Comparison of ENCODE assay signal across 24 mouse cellular contexts in the genomic region with DNA sequence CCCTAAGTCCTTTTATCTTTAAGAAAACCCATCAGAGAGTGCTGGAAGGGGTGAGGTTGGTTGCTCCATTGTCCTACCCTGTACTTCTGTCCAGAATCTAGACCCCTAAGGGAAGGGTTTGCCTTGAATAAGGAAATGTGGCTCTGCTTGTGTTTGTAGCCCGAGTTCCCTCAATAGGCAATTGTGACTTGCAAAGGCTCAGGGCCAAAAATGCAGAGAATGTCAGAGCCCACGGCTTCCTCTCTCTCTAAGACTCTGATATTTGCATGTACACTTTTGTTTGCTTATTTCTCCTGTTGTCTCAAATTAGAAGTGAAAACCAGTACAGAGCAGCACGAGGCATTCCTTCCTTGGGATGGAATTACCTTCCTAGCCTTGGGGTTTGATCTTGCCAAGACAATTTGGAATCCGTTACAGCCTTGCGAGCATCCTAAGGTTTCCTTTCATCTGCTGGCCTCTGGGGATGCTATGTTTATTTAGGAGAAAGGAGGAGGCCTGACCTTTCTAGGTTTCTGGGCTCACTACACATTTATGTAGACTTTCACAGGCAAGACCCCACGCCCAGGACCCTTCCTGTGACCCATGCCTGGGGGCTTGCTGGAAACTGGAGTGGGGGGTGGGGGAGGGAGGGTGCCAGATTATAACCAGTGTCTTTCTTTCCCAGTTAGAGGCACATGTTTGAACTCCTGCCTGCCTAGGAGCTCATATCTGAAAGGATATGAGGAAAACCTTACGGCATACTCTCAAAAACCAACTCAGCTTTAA.
DNase-seq lines count a peak whose midpoint lies in the region; ATAC-seq and TF ChIP-seq lines count a peak whose summit lies in the region.
"Had no signal": no experiment of that assay in that cellular context is flagged by ENCODE, and none has a peak within 500 bp of the region (broad histone marks: within the 10 kb centered on the region; RNA-seq: fewer than 3 reads in every experiment).

No protein-coding gene starts in this region.

- H3K27ac ChIP-seq in heart, embryonic 15.5 days, result peak overlapping the region; percentile 8; the same call in 1 of the 2 replicates
- H3K27ac ChIP-seq in lung, embryonic 14.5 days (ENCODE audit: low read depth), result no peak overlapping the region
- no peak overlapping the region for H3K27ac ChIP-seq in lung, postnatal 0 days (ENCODE audit: low read length)
- 0 out of 2 replicates have a peak overlapping the region, but pooled peaks have one; percentile 30 for H3K27ac ChIP-seq in limb, embryonic 10.5 days
- H3K27ac ChIP-seq in forebrain, postnatal 0 days (ENCODE audit: low read depth, low read length), result no peak overlapping the region
- H3K27ac ChIP-seq: forebrain, embryonic 15.5 days; hindbrain, embryonic 12.5 days; limb, embryonic 13.5 days; liver, embryonic 14.5 days; stomach, embryonic 15.5 days had no signal

- ATAC-seq in heart, embryonic 15.5 days (replicated peaks; ENCODE audit: insufficient number of reproducible peaks, insufficient read depth, low FRiP score, low read depth), result no peak
- no peak for ATAC-seq in lung, embryonic 14.5 days (ENCODE audit: insufficient read depth)
- ATAC-seq in lung, postnatal 0 days, result no peak
- no peak for ATAC-seq in forebrain, postnatal 0 days
- ATAC-seq: forebrain, embryonic 15.5 days had no signal

- no peak for TF ChIP-seq EP300 in lung, postnatal 0 days (IDR thresholded peaks at IDR 0.05)

- WGBS in heart, embryonic 15.5 days, result 24% methylated on average over 7 of the region's 7 CpGs
- WGBS in lung, embryonic 14.5 days, result 22% methylated on average over 7 of the region's 7 CpGs
- WGBS in lung, postnatal 0 days, result 14% methylated on average over 7 of the region's 7 CpGs
- 30% methylated on average over 7 of the region's 7 CpGs for WGBS in limb, embryonic 10.5 days
- WGBS in forebrain, postnatal 0 days, result 40% methylated on average over 7 of the region's 7 CpGs

- no peaks in the 10 kb centered on the region for H3K36me3 ChIP-seq in heart, embryonic 15.5 days
- H3K36me3 ChIP-seq in lung, embryonic 14.5 days (ENCODE audit: insufficient read depth), result no peaks in the 10 kb centered on the region
- no peaks in the 10 kb centered on the region for H3K36me3 ChIP-seq in lung, postnatal 0 days (ENCODE audit: insufficient read depth, low read length)
- no peaks in the 10 kb centered on the region for H3K36me3 ChIP-seq in limb, embryonic 10.5 days
- H3K36me3 ChIP-seq in forebrain, postnatal 0 days (ENCODE audit: insufficient read depth), result no peaks in the 10 kb centered on the region
- H3K36me3 ChIP-seq: forebrain, embryonic 15.5 days; hindbrain, embryonic 12.5 days; limb, embryonic 13.5 days; stomach, embryonic 15.5 days had no signal

- H3K27me3 ChIP-seq in heart, embryonic 15.5 days, result no peaks in the 10 kb centered on the region
- no peaks in the 10 kb centered on the region for H3K27me3 ChIP-seq in lung, embryonic 14.5 days (ENCODE audit: insufficient read depth, low read length)
- H3K27me3 ChIP-seq in lung, postnatal 0 days (replicated peaks; ENCODE audit: insufficient read depth, low read length), result no peaks in the 10 kb centered on the region
- no peaks in the 10 kb centered on the region for H3K27me3 ChIP-seq in limb, embryonic 10.5 days (ENCODE audit: low read depth, poor library complexity, severe bottlenecking)
- H3K27me3 ChIP-seq in forebrain, postnatal 0 days (ENCODE audit: insufficient read depth, low read length), result no peaks in the 10 kb centered on the region
- H3K27me3 ChIP-seq: forebrain, embryonic 15.5 days; limb, embryonic 13.5 days; stomach, embryonic 15.5 days had no signal

- DNase-seq in heart, adult 18-20 months, result no peak
- DNase-seq in lung, embryonic 14.5 days, result peak; percentile 11
- no peak for DNase-seq in lung, postnatal 0 days (ENCODE audit: low spot score)
- peak; percentile 59 for DNase-seq in embryo, embryonic 10 days (ENCODE audit: low spot score)
- DNase-seq in limb, embryonic 10.5 days (ENCODE audit: low spot score), result no peak
- DNase-seq in forebrain, postnatal 0 days, result no peak
- no peak for DNase-seq in ovary, postnatal 14 days (ENCODE audit: low spot score)
- DNase-seq: adrenal gland, adult 2 months; cerebellum, adult 11 months; cerebellum, postnatal 25 days; kidney, postnatal 14 days; layer of hippocampus, adult 9-11 months; lung, postnatal 10 days; midbrain, embryonic 14.5 days; right cerebral cortex, adult 18-20 months; thymus, adult 2 months had no signal

- H3K4me3 ChIP-seq in heart, embryonic 15.5 days, result no peak overlapping the region
- no peak overlapping the region for H3K4me3 ChIP-seq in lung, embryonic 14.5 days (ENCODE audit: low read depth, low read length)
- no peak overlapping the region for H3K4me3 ChIP-seq in lung, postnatal 0 days (ENCODE audit: low read depth, low read length)
- no peak overlapping the region for H3K4me3 ChIP-seq in limb, embryonic 10.5 days
- no peak overlapping the region for H3K4me3 ChIP-seq in forebrain, postnatal 0 days (ENCODE audit: low read depth, low read length)
- H3K4me3 ChIP-seq: forebrain, embryonic 15.5 days; hindbrain, embryonic 12.5 days; limb, embryonic 13.5 days; myocyte; stomach, embryonic 15.5 days had no signal

- H3K4me2 ChIP-seq in heart, embryonic 15.5 days, result no peak overlapping the region
- H3K4me2 ChIP-seq in lung, embryonic 14.5 days, result no peak overlapping the region
- no peak overlapping the region for H3K4me2 ChIP-seq in lung, postnatal 0 days (replicated peaks; ENCODE audit: low read depth, low read length)
- no peak overlapping the region for H3K4me2 ChIP-seq in forebrain, postnatal 0 days (ENCODE audit: low read depth)
- H3K4me2 ChIP-seq: forebrain, embryonic 15.5 days; heart, embryonic 11.5 days; hindbrain, embryonic 12.5 days; limb, embryonic 13.5 days; stomach, embryonic 15.5 days had no signal

- H3K9me3 ChIP-seq in heart, embryonic 15.5 days (replicated peaks), result no peaks in the 10 kb centered on the region
- H3K9me3 ChIP-seq in lung, embryonic 14.5 days (ENCODE audit: low read depth, low read length), result no peaks in the 10 kb centered on the region
- H3K9me3 ChIP-seq in lung, postnatal 0 days (ENCODE audit: low read length), result no peaks in the 10 kb centered on the region
- no peaks in the 10 kb centered on the region for H3K9me3 ChIP-seq in limb, embryonic 10.5 days (replicated peaks)
- no peaks in the 10 kb centered on the region for H3K9me3 ChIP-seq in forebrain, postnatal 0 days (ENCODE audit: low read length)
- H3K9me3 ChIP-seq: forebrain, embryonic 15.5 days; hindbrain, embryonic 12.5 days; limb, embryonic 13.5 days; stomach, embryonic 15.5 days had no signal

- H3K9ac ChIP-seq in heart, embryonic 15.5 days, result no peak overlapping the region
- no peak overlapping the region for H3K9ac ChIP-seq in lung, embryonic 14.5 days
- no peak overlapping the region for H3K9ac ChIP-seq in lung, postnatal 0 days (replicated peaks; ENCODE audit: low read depth)
- H3K9ac ChIP-seq in forebrain, postnatal 0 days, result no peak overlapping the region
- H3K9ac ChIP-seq: forebrain, embryonic 15.5 days; hindbrain, embryonic 12.5 days; limb, embryonic 13.5 days; liver, embryonic 14.5 days; stomach, embryonic 15.5 days had no signal

- no peak for TF ChIP-seq CTCF in lung, embryonic 14.5 days (IDR thresholded peaks at IDR 0.05; ENCODE audit: low read depth)
- TF ChIP-seq CTCF in lung, postnatal 0 days (IDR thresholded peaks at IDR 0.05), result no peak
- no peak for TF ChIP-seq CTCF in forebrain, postnatal 0 days (IDR thresholded peaks at IDR 0.05; ENCODE audit: low read depth)

- 0 out of 2 replicates have a peak, but pooled peaks cover 2% of the 10 kb centered on the region for H3K4me1 ChIP-seq in heart, embryonic 15.5 days (replicated peaks)
- H3K4me1 ChIP-seq in lung, embryonic 14.5 days (ENCODE audit: insufficient read depth), result no peaks in the 10 kb centered on the region
- H3K4me1 ChIP-seq in lung, postnatal 0 days (ENCODE audit: insufficient read depth, low read depth, low read length), result no peaks in the 10 kb centered on the region
- peaks cover 9% of the 10 kb centered on the region for H3K4me1 ChIP-seq in limb, embryonic 10.5 days
- no peaks in the 10 kb centered on the region for H3K4me1 ChIP-seq in forebrain, postnatal 0 days (ENCODE audit: insufficient read depth)
- H3K4me1 ChIP-seq: stomach, embryonic 15.5 days had no signal

Comparison
In these comparisons a context has a peak if more than half of its experiments do, and no peak if none do; other contexts are left out.
1. DNase-seq: peak in lung, embryonic 14.5 days (single experiment) and embryo, embryonic 10 days (single experiment); none in heart, adult 18-20 months (0 of 2), lung, postnatal 0 days (single experiment), limb, embryonic 10.5 days (single experiment), forebrain, postnatal 0 days (single experiment) and ovary, postnatal 14 days (single experiment).
2. H3K27ac ChIP-seq: peak in heart, embryonic 15.5 days (single experiment) and limb, embryonic 10.5 days (single experiment); none in lung, embryonic 14.5 days (single experiment), lung, postnatal 0 days (single experiment) and forebrain, postnatal 0 days (single experiment).